8 mouse cellular contexts compared by ENCODE assay signal in the genomic region with DNA sequence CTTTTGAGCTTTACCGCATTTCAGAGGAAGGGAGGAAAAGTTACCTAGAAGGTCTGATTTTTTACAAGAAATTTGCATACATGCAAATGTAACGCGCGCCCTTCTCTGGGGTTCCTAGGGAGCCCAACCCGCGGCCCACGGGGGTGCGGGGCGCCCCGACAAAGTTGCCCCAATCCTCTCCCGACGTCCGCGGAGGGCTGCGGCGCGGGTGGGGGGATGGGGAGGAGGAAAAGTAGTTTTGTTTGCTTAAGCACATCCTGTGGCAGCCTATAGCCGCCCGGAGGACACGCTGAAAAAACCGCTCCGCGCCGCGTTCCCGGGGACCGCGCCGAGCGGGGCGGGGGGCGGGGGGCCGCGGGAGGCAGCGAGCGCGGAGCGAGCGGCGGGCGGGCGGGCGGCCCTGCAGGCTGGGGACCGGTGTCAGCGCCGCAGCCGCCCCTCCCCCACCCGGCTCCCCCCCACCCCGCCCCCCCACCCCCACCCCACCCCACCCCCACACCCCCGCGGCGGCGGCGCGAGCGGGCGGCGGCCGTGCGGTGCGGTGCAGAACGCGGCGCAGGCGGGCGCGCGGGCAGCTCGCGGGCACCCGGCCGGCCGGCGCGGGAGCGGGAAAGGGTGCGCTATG. TPM values are rescaled to one million over a fixed set of nuclear protein-coding genes. Genes with fewer than 3 reads are reported as not detected.
A peak's percentile ranks its signal among the peaks of the same experiment; 100 is the strongest.
DNase-seq lines count a peak whose midpoint lies in the region; ATAC-seq and TF ChIP-seq lines count a peak whose summit lies in the region.
"Had no signal": no experiment of that assay in that cellular context is flagged by ENCODE, and none has a peak within 500 bp of the region (broad histone marks: within the 10 kb centered on the region; RNA-seq: fewer than 3 reads in every experiment).

No protein-coding gene starts in this region.

- TF ChIP-seq CTCF in G1E (IDR thresholded peaks at IDR 0.05; ENCODE audit: low read depth, low read length) = no peak

- ATAC-seq in G1E (ENCODE audit: extremely low read depth, insufficient number of reproducible peaks, low FRiP score, poor library complexity, severe bottlenecking) = no peak
- peak; percentile 63 for ATAC-seq in forebrain, embryonic 11.5 days (replicated peaks; ENCODE audit: low FRiP score)
- ATAC-seq in hindbrain, embryonic 14.5 days (ENCODE audit: low FRiP score) = peak; percentile 69
- ATAC-seq in liver, embryonic 11.5 days (replicated peaks; ENCODE audit: low FRiP score) = peak; percentile 18; the same call in 1 of the 2 replicates
- ATAC-seq in neural tube, embryonic 12.5 days (ENCODE audit: low FRiP score, low read depth) = peak; percentile 38

- no peaks in the 10 kb centered on the region for H3K27me3 ChIP-seq in G1E (ENCODE audit: insufficient read depth, low read length)
- peaks cover 6% of the 10 kb centered on the region; the same call in 1 of the 2 replicates for H3K27me3 ChIP-seq in forebrain, embryonic 11.5 days (ENCODE audit: control insufficient read depth, insufficient read depth, low read length)
- H3K27me3 ChIP-seq in hindbrain, embryonic 14.5 days (ENCODE audit: control insufficient read depth, insufficient read depth, low read length) = peaks cover 25% of the 10 kb centered on the region; the same call in 1 of the 2 replicates
- peaks cover 64% of the 10 kb centered on the region for H3K27me3 ChIP-seq in liver, embryonic 11.5 days (replicated peaks; ENCODE audit: control insufficient read depth, insufficient read depth, low read length)
- 0 out of 2 replicates have a peak, but pooled peaks cover 2% of the 10 kb centered on the region for H3K27me3 ChIP-seq in neural tube, embryonic 12.5 days (replicated peaks)

- H3K27ac ChIP-seq in forebrain, embryonic 11.5 days (ENCODE audit: low read depth, low read length) = peak overlapping the region; percentile 78
- H3K27ac ChIP-seq in hindbrain, embryonic 14.5 days = peak overlapping the region; percentile 92
- H3K27ac ChIP-seq in liver, embryonic 11.5 days (ENCODE audit: low read depth, low read length) = peak overlapping the region; percentile 78
- peak overlapping the region; percentile 84 for H3K27ac ChIP-seq in neural tube, embryonic 12.5 days

- peak overlapping the region; percentile 80 for H3K4me2 ChIP-seq in forebrain, embryonic 11.5 days (ENCODE audit: low read depth, low read length, severe bottlenecking)
- peak overlapping the region; percentile 92 for H3K4me2 ChIP-seq in hindbrain, embryonic 14.5 days (replicated peaks)
- H3K4me2 ChIP-seq in liver, embryonic 11.5 days = peak overlapping the region; percentile 86
- peak overlapping the region; percentile 80 for H3K4me2 ChIP-seq in neural tube, embryonic 12.5 days (replicated peaks)

- peaks cover 16% of the 10 kb centered on the region for H3K9me3 ChIP-seq in G1E (replicated peaks)
- H3K9me3 ChIP-seq in forebrain, embryonic 11.5 days (ENCODE audit: control insufficient read depth, low read length) = no peaks in the 10 kb centered on the region
- no peaks in the 10 kb centered on the region for H3K9me3 ChIP-seq in hindbrain, embryonic 14.5 days (ENCODE audit: control insufficient read depth, low read length)
- H3K9me3 ChIP-seq in liver, embryonic 11.5 days (ENCODE audit: control insufficient read depth, low read length) = no peaks in the 10 kb centered on the region
- H3K9me3 ChIP-seq in neural tube, embryonic 12.5 days = no peaks in the 10 kb centered on the region

- no peaks in the 10 kb centered on the region for H3K4me1 ChIP-seq in G1E (ENCODE audit: insufficient read depth, low read depth, low read length)
- H3K4me1 ChIP-seq in forebrain, embryonic 11.5 days (replicated peaks; ENCODE audit: control insufficient read depth, insufficient read depth, low read length) = peaks cover 8% of the 10 kb centered on the region
- H3K4me1 ChIP-seq in hindbrain, embryonic 14.5 days (replicated peaks; ENCODE audit: control insufficient read depth, insufficient read depth, low read length) = 0 out of 2 replicates have a peak, but pooled peaks cover 3% of the 10 kb centered on the region
- H3K4me1 ChIP-seq in liver, embryonic 11.5 days (replicated peaks; ENCODE audit: control insufficient read depth, insufficient read depth, low read length) = peaks cover 10% of the 10 kb centered on the region
- H3K4me1 ChIP-seq in neural tube, embryonic 12.5 days = peaks cover 13% of the 10 kb centered on the region; the same call in 1 of the 2 replicates

- 2% methylated on average over 43 of the region's 77 CpGs for WGBS in forebrain, embryonic 11.5 days
- under 1% methylated on average over 31 of the region's 77 CpGs for WGBS in hindbrain, embryonic 14.5 days
- WGBS in liver, embryonic 11.5 days = under 1% methylated on average over 25 of the region's 77 CpGs
- WGBS in neural tube, embryonic 12.5 days = 0% methylated on average over 55 of the region's 77 CpGs

- peak overlapping the region; percentile 96 for H3K9ac ChIP-seq in forebrain, embryonic 11.5 days (ENCODE audit: low read length)
- peak overlapping the region; percentile 93 for H3K9ac ChIP-seq in hindbrain, embryonic 14.5 days
- peak overlapping the region; percentile 67 for H3K9ac ChIP-seq in liver, embryonic 11.5 days (ENCODE audit: low read depth, low read length)
- peak overlapping the region; percentile 99 for H3K9ac ChIP-seq in neural tube, embryonic 12.5 days

- DNase-seq in G1E (ENCODE audit: low spot score) = no peak
- DNase-seq in adrenal gland, adult 18-20 months (ENCODE audit: low spot score in 2 of 2) = peak; percentile 61 to 65
- DNase-seq in forebrain, embryonic 11.5 days (ENCODE audit: low spot score) = peak; percentile 84
- DNase-seq in hindbrain, embryonic 14.5 days (ENCODE audit: low spot score) = no peak
- peak; percentile 65 for DNase-seq in liver, embryonic 11.5 days (ENCODE audit: low spot score)
- DNase-seq in thymus, postnatal 36 days = peak; percentile 39 to 59

- H3K36me3 ChIP-seq in G1E (replicated peaks) = no peaks in the 10 kb centered on the region
- H3K36me3 ChIP-seq in forebrain, embryonic 11.5 days (ENCODE audit: control insufficient read depth, insufficient read depth, low read length) = no peaks in the 10 kb centered on the region
- H3K36me3 ChIP-seq in hindbrain, embryonic 14.5 days (replicated peaks; ENCODE audit: control insufficient read depth, insufficient read depth) = no peaks in the 10 kb centered on the region
- H3K36me3 ChIP-seq in liver, embryonic 11.5 days (ENCODE audit: control insufficient read depth, insufficient read depth, low read length) = no peaks in the 10 kb centered on the region
- no peaks in the 10 kb centered on the region for H3K36me3 ChIP-seq in neural tube, embryonic 12.5 days

- peak overlapping the region; percentile 64 for H3K4me3 ChIP-seq in G1E (ENCODE audit: low read depth, low read length)
- H3K4me3 ChIP-seq in forebrain, embryonic 11.5 days (ENCODE audit: low read depth, low read length) = peak overlapping the region; percentile 90
- H3K4me3 ChIP-seq in hindbrain, embryonic 14.5 days (replicated peaks; ENCODE audit: low read length) = peak overlapping the region; percentile 88
- H3K4me3 ChIP-seq in liver, embryonic 11.5 days (ENCODE audit: low read depth, low read length) = peak overlapping the region; percentile 71
- peak overlapping the region; percentile 98 for H3K4me3 ChIP-seq in neural tube, embryonic 12.5 days

RNA-seq across cellular contexts. Expression of a gene that starts 0.7 kb away (rescaled TPM):
- total RNA-seq in G1E (2014; fragmentation: Nextera tagmentation) (not detected in 2 replicates), G1E (2017) (0.11 TPM in 1 of 2 replicates, not detected in the other)
- not detected in 2 replicates for polyA plus RNA-seq in G1E (2012)
- under 1 TPM; 0.26 to 0.27 TPM for total RNA-seq in adrenal gland, adult 18-20 months (2021)
- polyA plus RNA-seq in forebrain, embryonic 11.5 days (2014; fragmentation: Nextera tagmentation; extraction: Ambion mirVana) = 45.7 and 46.4 TPM in 2 replicates
- 26.3 and 28.0 TPM in 2 replicates for polyA plus RNA-seq in hindbrain, embryonic 14.5 days (2014; fragmentation: Nextera tagmentation; extraction: Ambion mirVana)
- 0.60 and 0.68 TPM in 2 replicates for polyA plus RNA-seq in liver, embryonic 11.5 days (2014; fragmentation: Nextera tagmentation; extraction: Ambion mirVana)
- 17.3 and 20.4 TPM in 2 replicates for polyA plus RNA-seq in neural tube, embryonic 12.5 days (2016; fragmentation: Nextera tagmentation; extraction: Ambion mirVana)
- total RNA-seq: hematopoietic stem cell, adult 5-6 weeks had no signal

RNA-seq across cellular contexts. Expression of a gene that starts 4.7 kb away (rescaled TPM):
- total RNA-seq in G1E (2014; fragmentation: Nextera tagmentation) = 17.6 and 25.1 TPM in 2 replicates
- total RNA-seq in G1E (2017) = 0.99 and 1.3 TPM in 2 replicates
- polyA plus RNA-seq in G1E (2012) = 0.45 and 0.96 TPM in 2 replicates
- total RNA-seq in adrenal gland, adult 18-20 months (2021) = 100 to 1,000 TPM; 109 to 132 TPM
- 39.5 and 45.4 TPM in 2 replicates for polyA plus RNA-seq in forebrain, embryonic 11.5 days (2014; fragmentation: Nextera tagmentation; extraction: Ambion mirVana)
- 47.8 and 49.2 TPM in 2 replicates for polyA plus RNA-seq in hindbrain, embryonic 14.5 days (2014; fragmentation: Nextera tagmentation; extraction: Ambion mirVana)
- 8.7 and 11.3 TPM in 2 replicates for polyA plus RNA-seq in liver, embryonic 11.5 days (2014; fragmentation: Nextera tagmentation; extraction: Ambion mirVana)
- polyA plus RNA-seq in neural tube, embryonic 12.5 days (2016; fragmentation: Nextera tagmentation; extraction: Ambion mirVana) = 42.4 and 47.8 TPM in 2 replicates

Comparison
In these comparisons a context has a peak if more than half of its experiments do, and no peak if none do; other contexts are left out.
1. DNase-seq: peak in adrenal gland, adult 18-20 months (2 of 2), forebrain, embryonic 11.5 days (single experiment), liver, embryonic 11.5 days (single experiment) and thymus, postnatal 36 days (2 of 2); none in G1E (single experiment) and hindbrain, embryonic 14.5 days (single experiment).
2. RNA of a gene that starts 0.7 kb away (polyA plus RNA-seq): 45.7 to 46.4 TPM in forebrain, embryonic 11.5 days, 26.3 to 28.0 TPM in hindbrain, embryonic 14.5 days and 17.3 to 20.4 TPM in neural tube, embryonic 12.5 days; 0.60 to 0.68 TPM in liver, embryonic 11.5 days and not detected in G1E; every median in the first group is over 10 times any median in the second.
3. Peak in every context shown above with its lines, with median percentiles within 50 percentile points of each other: H3K4me3 ChIP-seq, H3K27ac ChIP-seq, H3K4me2 ChIP-seq and H3K9ac ChIP-seq.